Mouse (Mus musculus): ENCODE measurements at regions not wholly inside any gene's neighbourhood (a gene's known extent, or its start where the extent isn't known, plus 50 kb on each side); places are given as distances from the start of the nearest gene placed in this dataset.

GRCm38 (mm10) chr2:103876236-103876635 is 78.8 kb upstream of the Caprin1 start:
- TF ChIP-seq CTCF (IDR thresholded peaks at IDR 0.05; ENCODE audit: borderline replicate concordance, extremely low read depth, insufficient read depth, insufficient read length) (no peak), POLR2A (IDR thresholded peaks at IDR 0.05; ENCODE audit: borderline replicate concordance, extremely low read depth, insufficient read depth, insufficient read length, poor library complexity, severe bottlenecking) (no peak)
